In genomic region chr14:91463910-91464309, GRCm38 (mm10) we compare ENCODE assay signal across 22 mouse cellular contexts.
DNase-seq lines count a peak whose midpoint lies in the region; ATAC-seq and TF ChIP-seq lines count a peak whose summit lies in the region.
"Had no signal": no experiment of that assay in that cellular context is flagged by ENCODE, and none has a peak within 500 bp of the region (broad histone marks: within the 10 kb centered on the region; RNA-seq: fewer than 3 reads in every experiment).

No protein-coding gene starts in this region.

- WGBS in hindbrain, embryonic 14.5 days: 74% methylated on average over 3 of the region's 3 CpGs
- 88% methylated on average over 3 of the region's 3 CpGs for WGBS in hindbrain, embryonic 11.5 days
- 45% methylated on average over 3 of the region's 3 CpGs for WGBS in forebrain, postnatal 0 days
- 68% methylated on average over 3 of the region's 3 CpGs for WGBS in liver, postnatal 0 days (ENCODE audit: insufficient replicate concordance)
- WGBS in intestine, embryonic 16.5 days: 84% methylated on average over 3 of the region's 3 CpGs

- H3K4me1 ChIP-seq in hindbrain, embryonic 14.5 days (replicated peaks; ENCODE audit: control insufficient read depth, insufficient read depth, low read length): no peaks in the 10 kb centered on the region
- H3K4me1 ChIP-seq in hindbrain, embryonic 11.5 days (replicated peaks; ENCODE audit: control insufficient read depth, insufficient read depth, low read length): no peaks in the 10 kb centered on the region
- no peaks in the 10 kb centered on the region for H3K4me1 ChIP-seq in forebrain, postnatal 0 days (ENCODE audit: insufficient read depth)
- H3K4me1 ChIP-seq in liver, postnatal 0 days (ENCODE audit: insufficient read depth): no peaks in the 10 kb centered on the region
- no peaks in the 10 kb centered on the region for H3K4me1 ChIP-seq in intestine, embryonic 16.5 days (ENCODE audit: control insufficient read depth, insufficient read depth, low read length)
- H3K4me1 ChIP-seq: embryonic facial prominence, embryonic 13.5 days; heart, embryonic 13.5 days; hindbrain, embryonic 15.5 days; midbrain, embryonic 12.5 days; stomach, embryonic 15.5 days had no signal

- H3K4me3 ChIP-seq in hindbrain, embryonic 14.5 days (replicated peaks; ENCODE audit: low read length): no peak overlapping the region
- no peak overlapping the region for H3K4me3 ChIP-seq in hindbrain, embryonic 11.5 days (ENCODE audit: low read depth, low read length)
- H3K4me3 ChIP-seq in forebrain, postnatal 0 days (ENCODE audit: low read depth, low read length): no peak overlapping the region
- no peak overlapping the region for H3K4me3 ChIP-seq in liver, postnatal 0 days (ENCODE audit: low read depth, low read length)
- no peak overlapping the region for H3K4me3 ChIP-seq in intestine, embryonic 16.5 days (ENCODE audit: low read length)
- H3K4me3 ChIP-seq: embryonic facial prominence, embryonic 13.5 days; heart, embryonic 13.5 days; hindbrain, embryonic 15.5 days; midbrain, embryonic 12.5 days; stomach, embryonic 15.5 days had no signal

- H3K9ac ChIP-seq in hindbrain, embryonic 14.5 days: no peak overlapping the region
- no peak overlapping the region for H3K9ac ChIP-seq in hindbrain, embryonic 11.5 days (ENCODE audit: low read depth, low read length)
- no peak overlapping the region for H3K9ac ChIP-seq in forebrain, postnatal 0 days
- no peak overlapping the region for H3K9ac ChIP-seq in liver, postnatal 0 days (replicated peaks)
- no peak overlapping the region for H3K9ac ChIP-seq in intestine, embryonic 16.5 days (ENCODE audit: low read depth, low read length)
- H3K9ac ChIP-seq: embryonic facial prominence, embryonic 13.5 days; heart, embryonic 13.5 days; hindbrain, embryonic 15.5 days; liver, embryonic 14.5 days; midbrain, embryonic 12.5 days; stomach, embryonic 15.5 days had no signal

- no peak for TF ChIP-seq EP300 in liver, postnatal 0 days (IDR thresholded peaks at IDR 0.05; ENCODE audit: low read depth)

- H3K27ac ChIP-seq in hindbrain, embryonic 14.5 days: no peak overlapping the region
- no peak overlapping the region for H3K27ac ChIP-seq in hindbrain, embryonic 11.5 days (ENCODE audit: low read depth, low read length)
- no peak overlapping the region for H3K27ac ChIP-seq in forebrain, postnatal 0 days (ENCODE audit: low read depth, low read length)
- H3K27ac ChIP-seq in liver, postnatal 0 days (ENCODE audit: low read depth): no peak overlapping the region
- no peak overlapping the region for H3K27ac ChIP-seq in intestine, embryonic 16.5 days (ENCODE audit: low read length)
- H3K27ac ChIP-seq: embryonic facial prominence, embryonic 13.5 days; heart, embryonic 13.5 days; hindbrain, embryonic 15.5 days; liver, embryonic 14.5 days; midbrain, embryonic 12.5 days; stomach, embryonic 15.5 days had no signal

- H3K9me3 ChIP-seq in hindbrain, embryonic 14.5 days (ENCODE audit: control insufficient read depth, low read length): peaks cover 5% of the 10 kb centered on the region; the same call in 1 of the 2 replicates
- H3K9me3 ChIP-seq in hindbrain, embryonic 11.5 days (ENCODE audit: control insufficient read depth, low read length): no peaks in the 10 kb centered on the region
- no peaks in the 10 kb centered on the region for H3K9me3 ChIP-seq in forebrain, postnatal 0 days (ENCODE audit: low read length)
- peaks cover 3% of the 10 kb centered on the region; the same call in 1 of the 2 replicates for H3K9me3 ChIP-seq in liver, postnatal 0 days (ENCODE audit: low read length)
- no peaks in the 10 kb centered on the region for H3K9me3 ChIP-seq in intestine, embryonic 16.5 days (ENCODE audit: control insufficient read depth, low read length)
- H3K9me3 ChIP-seq: embryonic facial prominence, embryonic 13.5 days; heart, embryonic 13.5 days; hindbrain, embryonic 15.5 days; midbrain, embryonic 12.5 days; stomach, embryonic 15.5 days had no signal

- no peak for DNase-seq in cerebellum, postnatal 4 days (ENCODE audit: low spot score in 2 of 2)
- peak; percentile 45 for DNase-seq in hindbrain, embryonic 14.5 days (ENCODE audit: low spot score)
- no peak for DNase-seq in hindbrain, embryonic 11.5 days (ENCODE audit: low spot score)
- peak; percentile 54 for DNase-seq in brain, adult 2 months (ENCODE audit: low read depth, low spot score)
- DNase-seq in forebrain, postnatal 0 days: peak; percentile 81
- no peak for DNase-seq in liver, postnatal 0 days
- DNase-seq: adrenal gland, postnatal 25 days; gastrocnemius, postnatal 14 days; heart, adult 18-20 months; kidney, adult 2 months; kidney, postnatal 10 days; right cerebral cortex, postnatal 25 days; thymus, adult 2 months had no signal

- H3K27me3 ChIP-seq in hindbrain, embryonic 14.5 days (ENCODE audit: control insufficient read depth, insufficient read depth, low read length): no peaks in the 10 kb centered on the region
- H3K27me3 ChIP-seq in hindbrain, embryonic 11.5 days (ENCODE audit: control insufficient read depth, insufficient read depth, low read length): no peaks in the 10 kb centered on the region
- no peaks in the 10 kb centered on the region for H3K27me3 ChIP-seq in forebrain, postnatal 0 days (ENCODE audit: insufficient read depth, low read length)
- no peaks in the 10 kb centered on the region for H3K27me3 ChIP-seq in liver, postnatal 0 days (ENCODE audit: insufficient read depth, low read length)
- H3K27me3 ChIP-seq in intestine, embryonic 16.5 days (replicated peaks; ENCODE audit: control insufficient read depth, insufficient read depth, low read length): no peaks in the 10 kb centered on the region
- H3K27me3 ChIP-seq: embryonic facial prominence, embryonic 13.5 days; heart, embryonic 13.5 days; hindbrain, embryonic 15.5 days; midbrain, embryonic 12.5 days; stomach, embryonic 15.5 days had no signal

- no peak for TF ChIP-seq CTCF in forebrain, postnatal 0 days (IDR thresholded peaks at IDR 0.05; ENCODE audit: low read depth)
- TF ChIP-seq CTCF in liver, postnatal 0 days (IDR thresholded peaks at IDR 0.05; ENCODE audit: low read depth): no peak

- H3K36me3 ChIP-seq in hindbrain, embryonic 14.5 days (replicated peaks; ENCODE audit: control insufficient read depth, insufficient read depth): no peaks in the 10 kb centered on the region
- no peaks in the 10 kb centered on the region for H3K36me3 ChIP-seq in hindbrain, embryonic 11.5 days (ENCODE audit: control insufficient read depth, insufficient read depth, low read length)
- no peaks in the 10 kb centered on the region for H3K36me3 ChIP-seq in forebrain, postnatal 0 days (ENCODE audit: insufficient read depth)
- H3K36me3 ChIP-seq in liver, postnatal 0 days (replicated peaks; ENCODE audit: insufficient read depth, low read length): no peaks in the 10 kb centered on the region
- H3K36me3 ChIP-seq in intestine, embryonic 16.5 days (ENCODE audit: control insufficient read depth, insufficient read depth, low read length): no peaks in the 10 kb centered on the region
- H3K36me3 ChIP-seq: embryonic facial prominence, embryonic 13.5 days; heart, embryonic 13.5 days; hindbrain, embryonic 15.5 days; midbrain, embryonic 12.5 days; stomach, embryonic 15.5 days had no signal

- no peak overlapping the region for H3K4me2 ChIP-seq in hindbrain, embryonic 14.5 days (replicated peaks)
- no peak overlapping the region for H3K4me2 ChIP-seq in hindbrain, embryonic 11.5 days (replicated peaks; ENCODE audit: low read depth, low read length)
- no peak overlapping the region for H3K4me2 ChIP-seq in forebrain, postnatal 0 days (ENCODE audit: low read depth)
- no peak overlapping the region for H3K4me2 ChIP-seq in liver, postnatal 0 days (ENCODE audit: low read depth, low read length)
- no peak overlapping the region for H3K4me2 ChIP-seq in intestine, embryonic 16.5 days (ENCODE audit: low read depth, low read length)
- H3K4me2 ChIP-seq: embryonic facial prominence, embryonic 13.5 days; heart, embryonic 13.5 days; hindbrain, embryonic 15.5 days; midbrain, embryonic 12.5 days; stomach, embryonic 15.5 days had no signal

- ATAC-seq in cerebellum, adult (ENCODE audit: insufficient number of reproducible peaks, low FRiP score, low TSS enrichment): peak; percentile 36; the same call in 1 of the 2 replicates
- ATAC-seq in hindbrain, embryonic 14.5 days (ENCODE audit: low FRiP score): no peak
- ATAC-seq in hindbrain, embryonic 11.5 days (ENCODE audit: low FRiP score): no peak
- peak; percentile 79 for ATAC-seq in forebrain, postnatal 0 days
- ATAC-seq in liver, postnatal 0 days: no peak
- ATAC-seq in intestine, embryonic 16.5 days: no peak
- ATAC-seq: activated CD4-positive, CD25-positive, alpha-beta regulatory T cell, adult 4 months had no signal

Comparison
In these comparisons a context has a peak if more than half of its experiments do, and no peak if none do; other contexts are left out.
1. DNase-seq: peak in hindbrain, embryonic 14.5 days (single experiment), brain, adult 2 months (single experiment) and forebrain, postnatal 0 days (single experiment); none in cerebellum, postnatal 4 days (0 of 2), hindbrain, embryonic 11.5 days (single experiment) and liver, postnatal 0 days (single experiment).
2. ATAC-seq: peak in cerebellum, adult (single experiment) and forebrain, postnatal 0 days (single experiment); none in hindbrain, embryonic 14.5 days (single experiment), hindbrain, embryonic 11.5 days (single experiment), liver, postnatal 0 days (single experiment) and intestine, embryonic 16.5 days (single experiment).